Mouse (Mus musculus): ENCODE data around the gene Pip5kl1. TPM values are rescaled to one million over a fixed set of nuclear protein-coding genes. Genes with fewer than 3 reads are reported as not detected.
A peak's percentile ranks its signal among the peaks of the same experiment; 100 is the strongest.

Gene Pip5kl1
- polyA plus RNA-seq, 1 experiment from 2014 or later, result not detected

DNA sequence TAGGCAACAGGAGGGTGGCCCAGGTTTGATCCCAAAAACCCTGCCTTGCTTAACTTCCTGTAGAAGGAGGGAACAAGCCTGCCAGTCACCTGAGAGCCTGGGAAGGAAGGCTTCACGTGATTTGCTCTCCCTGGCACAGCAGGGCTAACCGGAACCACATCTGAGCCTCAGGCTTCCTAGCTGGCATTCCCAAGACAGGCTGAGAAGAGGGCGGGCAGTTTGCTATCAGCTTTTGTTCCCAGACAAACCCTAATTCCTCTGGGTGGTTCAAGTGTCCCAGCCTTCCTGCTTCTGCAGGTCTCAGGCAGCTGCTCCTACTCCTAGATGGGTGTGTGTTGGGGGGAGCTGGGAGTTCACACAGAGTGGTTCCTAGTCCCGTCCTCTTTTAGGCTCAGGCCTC lies 19.1 kb upstream of the Pip5kl1 start:
- H3K4me1 ChIP-seq (ENCODE audit: control insufficient read depth, low read depth, low read length), result no peaks in the 10 kb centered on the region; the same call in 1 of the 2 replicates
- no peak overlapping the region for H3K27ac ChIP-seq (ENCODE audit: low read length)
- H3K9ac ChIP-seq (ENCODE audit: low read depth, low read length), result no peak overlapping the region
- no peaks in the 10 kb centered on the region for H3K36me3 ChIP-seq (ENCODE audit: control insufficient read depth, insufficient read depth)
- no peak overlapping the region for H3K4me2 ChIP-seq (ENCODE audit: low read depth, low read length)
- no peak overlapping the region for H3K4me3 ChIP-seq (ENCODE audit: low read depth, low read length)
- WGBS (ENCODE audit: insufficient replicate concordance), result 49% methylated on average over 4 of the region's 4 CpGs
- no peaks in the 10 kb centered on the region for H3K9me3 ChIP-seq (replicated peaks; ENCODE audit: control insufficient read depth, low read length)
- no peaks in the 10 kb centered on the region for H3K27me3 ChIP-seq (ENCODE audit: control insufficient read depth, insufficient read depth, low read depth, low read length)
- no peak for ATAC-seq (ENCODE audit: low read depth)

DNA sequence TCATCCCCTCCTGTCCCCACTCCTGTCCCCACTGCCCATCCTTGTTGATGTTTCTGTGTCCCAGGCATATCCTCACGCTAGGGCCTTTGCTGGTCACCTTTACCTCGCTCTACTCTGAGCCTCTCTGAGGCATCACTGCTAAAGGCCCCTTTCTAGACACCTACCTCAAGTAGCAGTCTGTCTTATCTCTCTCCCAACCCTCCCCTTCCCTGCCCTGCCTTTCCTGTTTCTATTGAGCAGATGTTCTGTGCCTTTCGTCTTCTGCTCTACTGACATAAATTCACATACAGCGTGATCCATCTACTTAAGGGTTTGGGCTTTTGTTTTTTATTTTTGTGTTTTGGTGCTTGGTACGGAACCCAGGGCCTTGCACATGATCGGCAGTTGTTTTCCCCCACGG lies 18.6 kb upstream of the Pip5kl1 start:
- Histone ChIP-seq H3K36me3 (ENCODE audit: control insufficient read depth, insufficient read depth) (no peaks in the 10 kb centered on the region), H3K27ac (ENCODE audit: low read length) (no peak overlapping the region), H3K4me3 (ENCODE audit: low read depth, low read length) (no peak overlapping the region), H3K27me3 (ENCODE audit: control insufficient read depth, insufficient read depth, low read depth, low read length) (no peaks in the 10 kb centered on the region), H3K9ac (ENCODE audit: low read depth, low read length) (no peak overlapping the region), H3K9me3 (replicated peaks; ENCODE audit: control insufficient read depth, low read length) (no peaks in the 10 kb centered on the region), H3K4me2 (ENCODE audit: low read depth, low read length) (no peak overlapping the region), H3K4me1 (ENCODE audit: control insufficient read depth, low read depth, low read length) (no peaks in the 10 kb centered on the region; the same call in 1 of the 2 replicates)
- WGBS (ENCODE audit: insufficient replicate concordance), result 46% methylated on average over 7 of the region's 7 CpGs
- ATAC-seq (ENCODE audit: low read depth), result no peak

DNA sequence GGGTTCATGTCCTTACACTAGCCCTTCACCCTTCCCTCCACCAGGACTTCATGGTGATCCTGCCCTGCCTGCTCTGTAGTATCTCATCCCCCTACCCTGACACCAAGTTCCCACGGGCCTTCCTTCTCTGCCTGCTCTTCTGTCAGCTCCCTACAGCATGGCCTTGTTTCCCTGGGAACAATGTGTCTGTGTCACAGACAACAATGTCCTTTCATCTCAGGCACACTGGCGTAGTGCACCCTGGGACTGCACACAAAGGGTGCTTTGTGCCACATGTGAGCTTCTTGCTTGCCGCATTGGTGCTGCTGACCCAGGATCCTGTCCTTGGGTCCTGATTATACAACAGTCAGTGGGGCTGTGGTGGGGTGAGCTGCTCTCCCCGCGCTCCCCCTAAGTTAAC lies 15.0 kb upstream of the Pip5kl1 start:
- no peak overlapping the region for H3K4me2 ChIP-seq (ENCODE audit: low read depth, low read length)
- no peaks in the 10 kb centered on the region for H3K27me3 ChIP-seq (ENCODE audit: control insufficient read depth, insufficient read depth, low read depth, low read length)
- no peaks in the 10 kb centered on the region; the same call in 1 of the 2 replicates for H3K4me1 ChIP-seq (ENCODE audit: control insufficient read depth, low read depth, low read length)
- no peak overlapping the region for H3K9ac ChIP-seq (ENCODE audit: low read depth, low read length)
- ATAC-seq (ENCODE audit: low read depth), result no peak
- 76% methylated on average over 5 of the region's 5 CpGs for WGBS (ENCODE audit: insufficient replicate concordance)
- H3K36me3 ChIP-seq (ENCODE audit: control insufficient read depth, insufficient read depth), result no peaks in the 10 kb centered on the region
- no peak overlapping the region for H3K27ac ChIP-seq (ENCODE audit: low read length)
- no peak overlapping the region for H3K4me3 ChIP-seq (ENCODE audit: low read depth, low read length)
- no peaks in the 10 kb centered on the region for H3K9me3 ChIP-seq (replicated peaks; ENCODE audit: control insufficient read depth, low read length)

DNA sequence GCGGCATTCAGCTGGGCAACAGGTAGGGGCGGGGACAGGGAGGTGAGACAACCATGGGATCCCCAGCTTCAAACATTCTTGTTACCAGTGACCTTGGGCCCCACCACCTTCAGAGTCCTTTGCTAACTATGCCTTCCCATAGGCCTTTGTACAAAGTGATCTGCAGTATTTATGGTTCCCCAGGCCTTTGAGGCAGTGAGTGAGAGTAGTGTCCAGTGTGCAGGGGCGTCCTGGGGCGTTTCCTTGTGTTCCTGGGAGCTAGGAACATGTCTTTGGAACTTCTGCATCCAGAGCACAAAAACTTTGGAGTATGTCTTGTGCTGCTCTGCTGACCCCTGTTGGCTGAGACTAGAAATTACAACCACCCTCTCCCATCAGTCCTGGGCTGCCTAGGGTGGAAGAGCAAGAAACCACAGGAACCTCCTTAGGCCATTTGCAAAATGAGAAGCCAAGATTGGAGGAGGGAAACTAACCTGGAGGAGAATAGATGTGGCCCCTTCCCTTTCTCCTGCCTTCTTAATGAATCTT lies 8.0 kb upstream of the Pip5kl1 start:
- no peaks in the 10 kb centered on the region for H3K27me3 ChIP-seq (ENCODE audit: control insufficient read depth, insufficient read depth, low read depth, low read length)
- no peaks in the 10 kb centered on the region for H3K9me3 ChIP-seq (replicated peaks; ENCODE audit: control insufficient read depth, low read length)
- 28% methylated on average over 4 of the region's 4 CpGs for WGBS (ENCODE audit: insufficient replicate concordance)
- no peak overlapping the region for H3K9ac ChIP-seq (ENCODE audit: low read depth, low read length)
- H3K4me1 ChIP-seq (ENCODE audit: control insufficient read depth, low read depth, low read length), result peaks cover 4% of the 10 kb centered on the region
- no peak for ATAC-seq (ENCODE audit: low read depth)
- H3K4me3 ChIP-seq (ENCODE audit: low read depth, low read length), result no peak overlapping the region
- no peak overlapping the region for H3K4me2 ChIP-seq (ENCODE audit: low read depth, low read length)
- no peak overlapping the region for H3K27ac ChIP-seq (ENCODE audit: low read length)
- 0 out of 2 replicates have a peak, but pooled peaks cover 2% of the 10 kb centered on the region for H3K36me3 ChIP-seq (ENCODE audit: control insufficient read depth, insufficient read depth)

DNA sequence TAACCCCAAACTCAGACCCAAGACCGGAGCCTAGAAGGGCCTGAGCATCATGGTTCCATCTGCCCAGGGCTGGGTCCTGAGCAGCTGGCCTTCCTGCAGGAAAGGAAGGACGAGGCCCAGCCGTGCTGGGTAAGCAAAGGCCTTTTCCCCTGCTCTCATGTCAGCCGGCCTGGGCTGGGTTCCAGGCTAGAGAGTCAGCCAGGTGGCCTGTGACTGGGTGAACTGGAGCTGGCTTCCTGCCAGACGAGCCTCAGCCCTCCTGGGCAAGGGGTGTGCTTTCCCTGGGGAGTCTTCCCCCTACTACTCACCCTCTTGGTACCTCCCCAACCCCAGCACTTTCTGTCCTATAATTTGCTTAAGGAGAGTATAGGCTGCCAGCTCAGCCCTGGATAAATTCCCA lies 6.4 kb upstream of the Pip5kl1 start:
- Histone ChIP-seq H3K9ac (ENCODE audit: low read depth, low read length) (no peak overlapping the region), H3K4me3 (ENCODE audit: low read depth, low read length) (no peak overlapping the region), H3K9me3 (replicated peaks; ENCODE audit: control insufficient read depth, low read length) (no peaks in the 10 kb centered on the region), H3K27ac (ENCODE audit: low read length) (no peak overlapping the region), H3K4me1 (ENCODE audit: control insufficient read depth, low read depth, low read length) (peaks cover 11% of the 10 kb centered on the region), H3K4me2 (ENCODE audit: low read depth, low read length) (no peak overlapping the region), H3K36me3 (ENCODE audit: control insufficient read depth, insufficient read depth) (peaks cover 7% of the 10 kb centered on the region; the same call in 1 of the 2 replicates), H3K27me3 (ENCODE audit: control insufficient read depth, insufficient read depth, low read depth, low read length) (no peaks in the 10 kb centered on the region)
- 45% methylated on average over 5 of the region's 5 CpGs for WGBS (ENCODE audit: insufficient replicate concordance)
- ATAC-seq (ENCODE audit: low read depth), result no peak

DNA sequence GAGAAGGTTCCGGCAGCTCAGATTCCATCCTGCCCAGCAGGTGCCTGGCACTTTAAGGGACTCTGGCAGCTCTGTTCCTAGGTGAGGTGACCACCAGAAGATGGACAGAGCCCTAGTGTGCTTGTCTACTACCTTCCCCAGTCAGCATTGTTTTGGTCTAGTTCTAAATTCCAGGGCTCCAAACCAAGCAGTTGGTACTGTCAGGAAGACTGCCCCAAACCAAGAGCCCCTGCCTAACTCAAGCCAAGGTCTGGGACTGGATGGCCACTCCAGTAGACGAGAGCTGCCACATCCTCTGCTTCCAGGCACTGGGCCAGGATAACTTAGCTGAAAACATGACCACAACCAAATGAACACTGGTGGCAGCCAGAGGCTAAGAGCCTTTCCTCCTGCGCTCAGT lies 5.7 kb upstream of the Pip5kl1 start:
- Histone ChIP-seq H3K4me1 (ENCODE audit: control insufficient read depth, low read depth, low read length) (peaks cover 11% of the 10 kb centered on the region), H3K4me3 (ENCODE audit: low read depth, low read length) (no peak overlapping the region), H3K27me3 (ENCODE audit: control insufficient read depth, insufficient read depth, low read depth, low read length) (no peaks in the 10 kb centered on the region), H3K27ac (ENCODE audit: low read length) (no peak overlapping the region), H3K9ac (ENCODE audit: low read depth, low read length) (no peak overlapping the region), H3K36me3 (ENCODE audit: control insufficient read depth, insufficient read depth) (peaks cover 7% of the 10 kb centered on the region; the same call in 1 of the 2 replicates), H3K4me2 (ENCODE audit: low read depth, low read length) (no peak overlapping the region), H3K9me3 (replicated peaks; ENCODE audit: control insufficient read depth, low read length) (no peaks in the 10 kb centered on the region)
- WGBS (ENCODE audit: insufficient replicate concordance), result 82% methylated on average over 3 of the region's 3 CpGs
- ATAC-seq (ENCODE audit: low read depth), result no peak

DNA sequence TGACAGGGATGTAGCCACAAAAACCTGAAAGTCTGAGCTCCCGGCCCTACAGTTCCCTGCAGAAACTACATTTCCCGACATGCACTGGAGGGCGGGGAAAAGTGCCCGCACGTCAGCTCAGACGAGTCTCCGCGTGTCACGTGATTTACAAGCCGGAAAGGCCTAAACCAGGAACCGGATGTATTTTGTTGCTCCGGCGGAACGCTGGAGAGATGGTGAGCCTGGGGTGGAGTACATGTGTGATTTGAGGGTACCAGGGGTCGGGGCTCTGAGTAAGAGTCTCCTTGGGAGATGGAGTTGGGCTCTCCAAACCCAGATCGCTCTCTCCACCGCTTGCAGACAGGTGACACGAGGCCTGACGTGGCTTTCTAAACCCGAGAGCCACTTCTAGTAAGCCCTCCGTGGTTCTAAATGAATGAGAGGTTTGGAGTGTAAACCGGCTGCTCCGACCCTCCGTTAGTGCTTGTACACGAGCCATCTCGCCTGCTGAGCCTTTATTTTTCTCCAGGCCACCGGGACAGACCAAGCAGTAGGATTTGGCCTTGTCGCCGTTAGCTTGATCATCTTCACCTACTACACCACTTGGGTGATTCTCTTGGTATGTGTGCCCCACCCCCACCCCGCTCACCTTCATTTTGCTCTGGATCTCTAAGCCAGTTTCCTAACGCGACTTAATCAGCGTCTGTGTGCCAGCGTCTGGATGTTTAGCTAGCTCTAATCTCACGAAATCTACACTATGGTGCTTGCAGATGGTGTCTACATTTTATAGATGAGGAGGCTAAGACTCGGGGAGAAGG lies 3.7 kb upstream of the Pip5kl1 start, which contains the start of gene Dpm2:
Gene Dpm2, plus strand, starts transcription at position 161 of the 797 bp plus-strand sequence.
- H3K36me3 ChIP-seq (ENCODE audit: control insufficient read depth, insufficient read depth), result peaks cover 7% of the 10 kb centered on the region; the same call in 1 of the 2 replicates
- WGBS (ENCODE audit: insufficient replicate concordance), result under 1% methylated on average over 36 of the region's 36 CpGs

DNA sequence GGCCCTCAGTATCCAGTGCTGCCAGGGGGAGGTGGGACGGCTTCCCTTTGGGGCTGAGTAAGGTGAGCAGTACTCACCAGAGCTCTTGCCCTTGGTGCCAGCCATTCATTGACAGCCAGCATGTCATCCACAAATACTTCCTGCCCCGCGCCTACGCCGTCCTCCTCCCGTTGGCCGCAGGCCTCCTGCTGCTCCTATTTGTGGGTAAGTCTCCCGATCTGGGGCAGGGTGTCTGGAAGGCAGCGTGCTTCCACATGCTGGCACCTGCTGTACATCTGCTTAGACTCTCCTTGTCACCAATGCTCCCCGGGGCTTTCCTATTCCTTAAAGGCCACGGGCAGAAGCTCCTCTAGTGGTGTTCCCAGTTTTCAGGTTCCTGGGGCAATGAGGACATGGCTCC lies 2.4 kb upstream of the Pip5kl1 start:
- Histone ChIP-seq H3K4me1 (ENCODE audit: control insufficient read depth, low read depth, low read length) (peaks cover 18% of the 10 kb centered on the region), H3K27me3 (ENCODE audit: control insufficient read depth, insufficient read depth, low read depth, low read length) (no peaks in the 10 kb centered on the region; the same call in 1 of the 2 replicates), H3K36me3 (ENCODE audit: control insufficient read depth, insufficient read depth) (peaks cover 7% of the 10 kb centered on the region; the same call in 1 of the 2 replicates), H3K9ac (ENCODE audit: low read depth, low read length) (no peak overlapping the region), H3K4me2 (ENCODE audit: low read depth, low read length) (peak overlapping the region; percentile 85; the same call in 1 of the 2 replicates), H3K4me3 (ENCODE audit: low read depth, low read length) (no peak overlapping the region), H3K9me3 (replicated peaks; ENCODE audit: control insufficient read depth, low read length) (no peaks in the 10 kb centered on the region), H3K27ac (ENCODE audit: low read length) (no peak overlapping the region)
- ATAC-seq (ENCODE audit: low read depth), result no peak
- 89% methylated on average over 11 of the region's 11 CpGs for WGBS (ENCODE audit: insufficient replicate concordance)

More for the DNA sequence above, 3.7 kb upstream of the Pip5kl1 start, which contains the start of gene Dpm2:
- peak within 1 kb of the TSS; percentile 69 for H3K27ac ChIP-seq (ENCODE audit: low read length)
- H3K9me3 ChIP-seq (replicated peaks; ENCODE audit: control insufficient read depth, low read length), result no peaks in the 10 kb centered on the region
- no peaks in the 10 kb centered on the region; the same call in 1 of the 2 replicates for H3K27me3 ChIP-seq (ENCODE audit: control insufficient read depth, insufficient read depth, low read depth, low read length)
- H3K4me1 ChIP-seq (ENCODE audit: control insufficient read depth, low read depth, low read length), result peaks cover 18% of the 10 kb centered on the region
- ATAC-seq (ENCODE audit: low read depth), result peak; percentile 86
- H3K4me2 ChIP-seq (ENCODE audit: low read depth, low read length), result peak within 1 kb of the TSS; percentile 85
- peak within 1 kb of the TSS; percentile 87 for H3K4me3 ChIP-seq (ENCODE audit: low read depth, low read length)
- H3K9ac ChIP-seq (ENCODE audit: low read depth, low read length), result peak within 1 kb of the TSS; percentile 82

Data from liver, embryonic 16.5 days (tissue).